In the genomic region with DNA sequence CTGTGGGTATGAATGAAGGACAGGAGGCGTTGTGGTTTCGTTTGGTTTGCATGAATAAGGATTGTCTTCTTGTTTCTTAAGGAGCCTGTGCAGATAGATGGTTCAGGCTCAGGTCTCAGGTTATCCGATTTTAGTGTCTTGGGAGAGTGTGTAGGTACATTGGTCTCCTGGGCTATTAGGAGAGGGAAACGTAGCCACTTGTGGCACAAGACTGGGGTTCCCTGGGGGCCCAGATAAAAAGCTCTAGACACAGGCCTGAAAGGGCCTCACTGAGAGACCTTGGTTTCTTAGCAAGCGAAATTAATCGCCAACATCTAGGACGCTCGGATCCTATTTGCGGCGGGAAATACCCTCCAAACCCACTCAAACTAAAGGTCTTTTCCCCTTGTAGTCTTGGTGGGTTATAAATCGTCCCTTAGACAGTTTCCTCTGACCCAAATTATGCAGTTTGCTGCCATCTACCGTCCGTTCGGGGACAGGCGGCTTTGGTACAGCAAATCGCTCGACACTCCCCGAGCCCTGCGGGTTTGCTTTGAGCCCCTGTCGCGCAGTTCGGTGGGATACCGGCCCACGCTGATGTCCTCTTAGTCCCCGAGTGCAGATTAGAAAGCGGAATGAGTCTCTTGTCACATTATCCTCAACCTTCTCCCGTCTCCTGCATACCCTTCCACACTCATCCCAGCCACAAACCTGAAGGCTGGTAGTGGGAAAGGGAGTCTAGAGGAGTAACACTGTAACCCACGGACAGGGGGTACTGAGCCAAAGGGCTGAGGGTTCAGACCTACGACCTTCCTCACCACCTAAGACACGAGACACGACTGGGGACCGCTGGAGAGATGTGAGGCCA, we compare ENCODE assay signal across 8 mouse cellular contexts. TPM values are rescaled to one million over a fixed set of nuclear protein-coding genes. Genes with fewer than 3 reads are reported as not detected.
DNase-seq lines count a peak whose midpoint lies in the region; ATAC-seq and TF ChIP-seq lines count a peak whose summit lies in the region.

No protein-coding gene starts in this region.

- intact Hi-C loops in left cerebral cortex, adult 2 months (cut with DNase I) = no loop called here

- no peak overlapping the region for H3K9ac ChIP-seq in embryonic facial prominence, embryonic 11.5 days (replicated peaks; ENCODE audit: low read length)
- H3K9ac ChIP-seq in limb, embryonic 14.5 days (ENCODE audit: low read depth, low read length, severe bottlenecking) = no peak overlapping the region
- H3K9ac ChIP-seq in neural tube, embryonic 13.5 days = peak overlapping the region; percentile 100

- ATAC-seq in embryonic facial prominence, embryonic 11.5 days (replicated peaks; ENCODE audit: insufficient number of reproducible peaks, low FRiP score, low TSS enrichment, low read depth) = no peak
- 0 out of 2 replicates have a peak, but pooled peaks have one; percentile 38 for ATAC-seq in limb, embryonic 14.5 days (ENCODE audit: low FRiP score, low read depth)
- ATAC-seq in neural tube, embryonic 13.5 days (ENCODE audit: low read depth) = peak; percentile 24; the same call in 1 of the 2 replicates

- peaks cover 94% of the 10 kb centered on the region for H3K27me3 ChIP-seq in embryonic facial prominence, embryonic 11.5 days (ENCODE audit: control insufficient read depth, insufficient read depth, low read length)
- peaks cover 100% of the 10 kb centered on the region for H3K27me3 ChIP-seq in limb, embryonic 14.5 days (ENCODE audit: control insufficient read depth, insufficient read depth, low read length)
- H3K27me3 ChIP-seq in neural tube, embryonic 13.5 days = no peaks in the 10 kb centered on the region

- H3K4me1 ChIP-seq in embryonic facial prominence, embryonic 11.5 days (ENCODE audit: control insufficient read depth, insufficient read depth, low read length) = no peaks in the 10 kb centered on the region
- no peaks in the 10 kb centered on the region for H3K4me1 ChIP-seq in limb, embryonic 14.5 days (ENCODE audit: control insufficient read depth, insufficient read depth, low read length)
- peaks cover 55% of the 10 kb centered on the region for H3K4me1 ChIP-seq in neural tube, embryonic 13.5 days (replicated peaks)

- TF ChIP-seq POLR2A in limb, embryonic 14.5 days (IDR thresholded peaks at IDR 0.05; ENCODE audit: borderline replicate concordance, extremely low read depth, insufficient read depth, insufficient read length) = no peak

- peak in 1 of 2 experiments; percentile 52 for DNase-seq in left cerebral cortex, adult 2 months (ENCODE audit: extremely low spot score in 1 of 2, low spot score in 2 of 2)
- DNase-seq in left cerebral cortex, adult 11 months (ENCODE audit: low spot score) = no peak
- DNase-seq in R1 (ENCODE audit: low read depth, low spot score) = peak; percentile 88
- peak; percentile 86 for DNase-seq in embryonic facial prominence, embryonic 11.5 days (ENCODE audit: low spot score)
- peak; percentile 90 for DNase-seq in hindlimb bud, embryonic 11.5 days (ENCODE audit: extremely low spot score, low read depth, low spot score)
- peak; percentile 73 for DNase-seq in limb, embryonic 14.5 days (ENCODE audit: low spot score)
- peak; percentile 81 for DNase-seq in thymus, postnatal 14 days

- H3K4me3 ChIP-seq in left cerebral cortex, adult 2 months = no peak overlapping the region
- no peak overlapping the region for H3K4me3 ChIP-seq in embryonic facial prominence, embryonic 11.5 days (ENCODE audit: low read depth, low read length)
- H3K4me3 ChIP-seq in limb, embryonic 14.5 days (replicated peaks; ENCODE audit: low read length) = peak overlapping the region; percentile 20; the same call in 1 of the 2 replicates
- H3K4me3 ChIP-seq in neural tube, embryonic 13.5 days = peak overlapping the region; percentile 99

- WGBS in embryonic facial prominence, embryonic 11.5 days = under 1% methylated on average over 32 of the region's 32 CpGs
- 0% methylated on average over 32 of the region's 32 CpGs for WGBS in limb, embryonic 14.5 days
- under 1% methylated on average over 32 of the region's 32 CpGs for WGBS in neural tube, embryonic 13.5 days

- H3K9me3 ChIP-seq in embryonic facial prominence, embryonic 11.5 days (replicated peaks; ENCODE audit: control insufficient read depth, low read length) = no peaks in the 10 kb centered on the region
- no peaks in the 10 kb centered on the region for H3K9me3 ChIP-seq in limb, embryonic 14.5 days (ENCODE audit: control insufficient read depth, low read length)
- no peaks in the 10 kb centered on the region for H3K9me3 ChIP-seq in neural tube, embryonic 13.5 days

- H3K27ac ChIP-seq in left cerebral cortex, adult 2 months = no peak overlapping the region
- H3K27ac ChIP-seq in embryonic facial prominence, embryonic 11.5 days (replicated peaks; ENCODE audit: low read depth, low read length) = no peak overlapping the region
- H3K27ac ChIP-seq in limb, embryonic 14.5 days (replicated peaks; ENCODE audit: low read depth, low read length) = no peak overlapping the region
- peak overlapping the region; percentile 100 for H3K27ac ChIP-seq in neural tube, embryonic 13.5 days (replicated peaks)

- H3K4me2 ChIP-seq in embryonic facial prominence, embryonic 11.5 days (ENCODE audit: low read depth, low read length) = no peak overlapping the region
- H3K4me2 ChIP-seq in limb, embryonic 14.5 days (replicated peaks; ENCODE audit: low read depth, low read length, severe bottlenecking) = 0 out of 2 replicates have a peak overlapping the region, but pooled peaks have one; percentile 13
- peak overlapping the region; percentile 96 for H3K4me2 ChIP-seq in neural tube, embryonic 13.5 days

- peak; percentile 75 for TF ChIP-seq CTCF in left cerebral cortex, adult 2 months (IDR thresholded peaks at IDR 0.05)

- H3K36me3 ChIP-seq in embryonic facial prominence, embryonic 11.5 days (replicated peaks; ENCODE audit: control insufficient read depth, insufficient read depth, low read depth, low read length) = no peaks in the 10 kb centered on the region
- H3K36me3 ChIP-seq in limb, embryonic 14.5 days (ENCODE audit: control insufficient read depth, insufficient read depth, low read length) = no peaks in the 10 kb centered on the region
- no peaks in the 10 kb centered on the region for H3K36me3 ChIP-seq in neural tube, embryonic 13.5 days

RNA-seq across cellular contexts. Expression of gene Hoxb6, which starts 2.2 kb away (rescaled TPM):
- total RNA-seq in left cerebral cortex, adult 2 months (2021) = not detected
- polyA plus RNA-seq in embryonic facial prominence, embryonic 11.5 days (2014; fragmentation: Nextera tagmentation; extraction: Ambion mirVana) = 0.73 and 1.2 TPM in 2 replicates
- polyA plus RNA-seq in limb, embryonic 14.5 days (2012; rRNA removed) = 2.2 and 2.8 TPM in 2 replicates
- 0.30 and 0.61 TPM in 2 replicates for polyA plus RNA-seq in limb, embryonic 14.5 days (2014; fragmentation: Nextera tagmentation; extraction: Ambion mirVana)
- 171 and 174 TPM in 2 replicates for polyA plus RNA-seq in neural tube, embryonic 13.5 days (2015; fragmentation: Nextera tagmentation; extraction: Ambion mirVana)

RNA-seq across cellular contexts. Expression of gene Hoxb7, which starts 8.0 kb away (rescaled TPM):
- not detected for total RNA-seq in left cerebral cortex, adult 2 months (2021)
- polyA plus RNA-seq in embryonic facial prominence, embryonic 11.5 days (2014; fragmentation: Nextera tagmentation; extraction: Ambion mirVana) = 0.15 and 0.54 TPM in 2 replicates
- 2.0 and 2.7 TPM in 2 replicates for polyA plus RNA-seq in limb, embryonic 14.5 days (2012; rRNA removed)
- 2.2 and 4.4 TPM in 2 replicates for polyA plus RNA-seq in limb, embryonic 14.5 days (2014; fragmentation: Nextera tagmentation; extraction: Ambion mirVana)
- polyA plus RNA-seq in neural tube, embryonic 13.5 days (2015; fragmentation: Nextera tagmentation; extraction: Ambion mirVana) = 124 and 125 TPM in 2 replicates

RNA-seq across cellular contexts. Expression of gene Hoxb5, which starts 8.7 kb away (rescaled TPM):
- not detected for total RNA-seq in left cerebral cortex, adult 2 months (2021)
- 0.67 and 2.0 TPM in 2 replicates for polyA plus RNA-seq in embryonic facial prominence, embryonic 11.5 days (2014; fragmentation: Nextera tagmentation; extraction: Ambion mirVana)
- 1.8 TPM in 2 replicates for polyA plus RNA-seq in limb, embryonic 14.5 days (2012; rRNA removed)
- 0.51 and 0.85 TPM in 2 replicates for polyA plus RNA-seq in limb, embryonic 14.5 days (2014; fragmentation: Nextera tagmentation; extraction: Ambion mirVana)
- 67.1 and 88.3 TPM in 2 replicates for polyA plus RNA-seq in neural tube, embryonic 13.5 days (2015; fragmentation: Nextera tagmentation; extraction: Ambion mirVana)

RNA-seq across cellular contexts. Expression of gene Hoxb8, which starts 12.8 kb away (rescaled TPM):
- not detected for total RNA-seq in left cerebral cortex, adult 2 months (2021)
- 0.40 and 0.63 TPM in 2 replicates for polyA plus RNA-seq in embryonic facial prominence, embryonic 11.5 days (2014; fragmentation: Nextera tagmentation; extraction: Ambion mirVana)
- 2.1 and 2.3 TPM in 2 replicates for polyA plus RNA-seq in limb, embryonic 14.5 days (2012; rRNA removed)
- 0.10 and 0.43 TPM in 2 replicates for polyA plus RNA-seq in limb, embryonic 14.5 days (2014; fragmentation: Nextera tagmentation; extraction: Ambion mirVana)
- 81.7 and 114 TPM in 2 replicates for polyA plus RNA-seq in neural tube, embryonic 13.5 days (2015; fragmentation: Nextera tagmentation; extraction: Ambion mirVana)

RNA-seq across cellular contexts. Expression of gene Hoxb9, which starts 23.2 kb away (rescaled TPM):
- not detected for total RNA-seq in left cerebral cortex, adult 2 months (2021)
- 0.38 and 0.63 TPM in 2 replicates for polyA plus RNA-seq in embryonic facial prominence, embryonic 11.5 days (2014; fragmentation: Nextera tagmentation; extraction: Ambion mirVana)
- polyA plus RNA-seq in limb, embryonic 14.5 days (2012; rRNA removed) = 3.2 and 4.4 TPM in 2 replicates
- 1.1 and 1.2 TPM in 2 replicates for polyA plus RNA-seq in limb, embryonic 14.5 days (2014; fragmentation: Nextera tagmentation; extraction: Ambion mirVana)
- polyA plus RNA-seq in neural tube, embryonic 13.5 days (2015; fragmentation: Nextera tagmentation; extraction: Ambion mirVana) = 72.9 and 74.7 TPM in 2 replicates

Comparison
In these comparisons a context has a peak if more than half of its experiments do, and no peak if none do; other contexts are left out.
1. H3K4me3 ChIP-seq: peak in limb, embryonic 14.5 days (single experiment) and neural tube, embryonic 13.5 days (single experiment); none in left cerebral cortex, adult 2 months (single experiment) and embryonic facial prominence, embryonic 11.5 days (single experiment).
2. RNA of gene Hoxb6, which starts 2.2 kb away (polyA plus RNA-seq): 171 to 174 TPM in neural tube, embryonic 13.5 days; 0.30 to 2.8 TPM in limb, embryonic 14.5 days and 0.73 to 1.2 TPM in embryonic facial prominence, embryonic 11.5 days; every median in the first group is over 10 times any median in the second.
3. RNA of gene Hoxb7, which starts 8.0 kb away (polyA plus RNA-seq): 124 to 125 TPM in neural tube, embryonic 13.5 days; 2.0 to 4.4 TPM in limb, embryonic 14.5 days and 0.15 to 0.54 TPM in embryonic facial prominence, embryonic 11.5 days; every median in the first group is over 10 times any median in the second.
4. RNA of gene Hoxb5, which starts 8.7 kb away (polyA plus RNA-seq): 67.1 to 88.3 TPM in neural tube, embryonic 13.5 days; 0.51 to 1.8 TPM in limb, embryonic 14.5 days and 0.67 to 2.0 TPM in embryonic facial prominence, embryonic 11.5 days; every median in the first group is over 10 times any median in the second.